Mouse (Mus musculus) thymus, adult 2 months (tissue): ENCODE data around the gene Cachd1.

Experiments
- CTCF ChIP-seq: fragments of 200-500 bp; IDR thresholded peaks from 2 replicates; pipeline ENCODE4 v1.5.1; 2012; ENCODE audit warnings: mild to moderate bottlenecking, control low read depth, low read length, moderate library complexity, borderline replicate concordance; ENCODE audit not compliant: control insufficient read depth, poor library complexity, insufficient read depth; ENCODE audit errors: extremely low read depth
- POLR2A ChIP-seq: fragments of 200-500 bp; IDR thresholded peaks from 2 replicates; pipeline ENCODE4 v1.6.1; 2012; ENCODE audit warnings: mild to moderate bottlenecking, low read length, control low read depth, moderate library complexity; ENCODE audit not compliant: control insufficient read depth, poor library complexity, insufficient read depth; ENCODE audit errors: extremely low read depth

DNA sequence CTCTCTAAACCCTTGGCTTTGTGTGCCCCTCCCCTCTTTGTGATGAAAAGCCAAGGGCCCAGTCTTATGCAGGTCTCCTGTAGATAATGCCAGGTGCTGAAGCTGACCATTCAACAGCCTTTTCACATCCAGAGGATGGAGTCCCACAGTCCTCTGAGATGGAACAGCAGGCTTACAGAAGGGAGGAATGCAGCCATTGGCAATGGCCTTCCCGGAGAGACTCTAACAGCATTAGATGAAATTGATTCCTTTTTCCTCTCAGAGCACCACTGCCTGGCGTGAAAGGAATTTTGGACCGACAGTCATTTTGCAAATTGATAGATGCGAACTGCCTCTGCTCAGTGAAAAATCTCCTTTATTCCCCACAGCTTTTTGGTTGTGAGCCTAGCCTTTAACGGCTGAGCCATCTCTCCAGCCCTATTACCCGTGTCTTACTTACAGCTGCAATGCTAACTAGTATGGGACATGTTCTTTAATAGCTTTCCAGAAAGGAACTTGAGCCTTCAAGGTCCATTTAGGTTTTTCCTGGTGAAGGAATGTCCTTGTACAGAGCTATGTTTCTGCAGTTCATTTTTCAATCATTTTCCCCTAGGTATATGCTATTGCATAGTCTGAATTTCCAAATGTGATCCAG lies 18.1 kb upstream of the Cachd1 start:
- no peak for TF ChIP-seq POLR2A
- TF ChIP-seq CTCF: no peak
